Mouse (Mus musculus): ENCODE data around the gene Grb10.

GRCm38 (mm10) chr11:12059005-12059404 is 20.5 kb upstream of the Grb10 start:
- TF ChIP-seq CTCF (IDR thresholded peaks at IDR 0.05; ENCODE audit: low read depth) = no peak
- TF ChIP-seq EP300 (IDR thresholded peaks at IDR 0.05; ENCODE audit: low read depth) = no peak

Data from liver, postnatal 0 days (tissue).